In the genomic region with DNA sequence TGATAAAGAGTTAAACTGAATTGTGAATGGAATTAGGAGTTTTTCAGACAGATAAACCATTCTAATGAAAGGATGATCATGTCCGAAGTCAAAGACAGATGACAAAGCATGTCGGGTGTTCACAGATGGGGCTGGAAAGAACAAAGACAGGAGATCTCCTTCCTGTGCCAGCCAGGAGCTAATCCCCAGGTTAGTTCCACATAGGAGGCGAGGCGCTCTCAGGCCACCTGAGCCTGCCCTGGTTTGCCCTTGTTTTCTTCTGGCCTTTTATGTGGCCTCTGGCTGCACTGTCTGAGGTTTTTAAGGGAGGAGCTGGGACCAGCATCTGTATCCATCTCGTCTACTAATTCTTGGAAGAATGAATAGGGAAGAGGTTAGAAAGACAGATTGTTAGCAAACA, we compare ENCODE assay signal across 10 mouse cellular contexts.
DNase-seq lines count a peak whose midpoint lies in the region; ATAC-seq and TF ChIP-seq lines count a peak whose summit lies in the region.
"Had no signal": no experiment of that assay in that cellular context is flagged by ENCODE, and none has a peak within 500 bp of the region (broad histone marks: within the 10 kb centered on the region; RNA-seq: fewer than 3 reads in every experiment).

No protein-coding gene starts in this region.

- no peaks in the 10 kb centered on the region for H3K36me3 ChIP-seq in hindbrain, embryonic 14.5 days (replicated peaks; ENCODE audit: control insufficient read depth, insufficient read depth)
- H3K36me3 ChIP-seq in hindbrain, embryonic 11.5 days (ENCODE audit: control insufficient read depth, insufficient read depth, low read length), result no peaks in the 10 kb centered on the region
- H3K36me3 ChIP-seq in hindbrain, postnatal 0 days (ENCODE audit: insufficient read depth, low read length), result no peaks in the 10 kb centered on the region
- H3K36me3 ChIP-seq: embryonic facial prominence, embryonic 12.5 days had no signal

- no peak overlapping the region for H3K9ac ChIP-seq in hindbrain, embryonic 14.5 days
- no peak overlapping the region for H3K9ac ChIP-seq in hindbrain, embryonic 11.5 days (ENCODE audit: low read depth, low read length)
- H3K9ac ChIP-seq in hindbrain, postnatal 0 days (replicated peaks; ENCODE audit: low read length), result 0 out of 2 replicates have a peak overlapping the region, but pooled peaks have one; percentile 21
- H3K9ac ChIP-seq: embryonic facial prominence, embryonic 12.5 days had no signal

- H3K27ac ChIP-seq in hindbrain, embryonic 14.5 days, result peak overlapping the region; percentile 14; the same call in 1 of the 2 replicates
- H3K27ac ChIP-seq in hindbrain, embryonic 11.5 days (ENCODE audit: low read depth, low read length), result no peak overlapping the region
- peak overlapping the region; percentile 54; the same call in 1 of the 2 replicates for H3K27ac ChIP-seq in brown adipose tissue, adult 24 weeks (replicated peaks; ENCODE audit: low read depth, low read length)
- H3K27ac ChIP-seq in cerebellum, adult 2 months (ENCODE audit: insufficient read depth, low read length), result peak overlapping the region; percentile 97
- H3K27ac ChIP-seq in hindbrain, postnatal 0 days, result peak overlapping the region; percentile 71
- H3K27ac ChIP-seq: embryonic facial prominence, embryonic 12.5 days; kidney, postnatal 0 days had no signal

- no peaks in the 10 kb centered on the region for H3K9me3 ChIP-seq in hindbrain, embryonic 14.5 days (ENCODE audit: control insufficient read depth, low read length)
- H3K9me3 ChIP-seq in hindbrain, embryonic 11.5 days (ENCODE audit: control insufficient read depth, low read length), result no peaks in the 10 kb centered on the region
- H3K9me3 ChIP-seq in hindbrain, postnatal 0 days (ENCODE audit: low read length), result no peaks in the 10 kb centered on the region
- H3K9me3 ChIP-seq: embryonic facial prominence, embryonic 12.5 days had no signal

- DNase-seq in hindbrain, embryonic 14.5 days (ENCODE audit: low spot score), result no peak
- no peak for DNase-seq in hindbrain, embryonic 11.5 days (ENCODE audit: low spot score)
- DNase-seq in cerebellum, adult 2 months, result peak; percentile 69
- DNase-seq in hindbrain, postnatal 0 days (ENCODE audit: low spot score), result peak; percentile 10
- DNase-seq in c-Kit-positive CD71-positive TER-119-positive erythroid progenitor cells, embryonic 14.5 days (ENCODE audit: low spot score), result no peak
- DNase-seq in embryo, embryonic 11 days, result no peak

- H3K4me1 ChIP-seq in hindbrain, embryonic 14.5 days (replicated peaks; ENCODE audit: control insufficient read depth, insufficient read depth, low read length), result peaks cover 10% of the 10 kb centered on the region; the same call in 1 of the 2 replicates
- no peaks in the 10 kb centered on the region for H3K4me1 ChIP-seq in hindbrain, embryonic 11.5 days (replicated peaks; ENCODE audit: control insufficient read depth, insufficient read depth, low read length)
- H3K4me1 ChIP-seq in brown adipose tissue, adult 24 weeks (ENCODE audit: control insufficient read depth, insufficient read depth, insufficient read length, low read length), result peaks cover 12% of the 10 kb centered on the region
- H3K4me1 ChIP-seq in cerebellum, adult 2 months (ENCODE audit: control insufficient read depth, insufficient read depth, low read length), result peaks cover 30% of the 10 kb centered on the region
- H3K4me1 ChIP-seq in hindbrain, postnatal 0 days (ENCODE audit: insufficient read depth, low read length), result peaks cover 20% of the 10 kb centered on the region

- ATAC-seq in hindbrain, embryonic 14.5 days (ENCODE audit: low FRiP score), result no peak
- ATAC-seq in hindbrain, embryonic 11.5 days (ENCODE audit: low FRiP score), result no peak
- peak; percentile 19; the same call in 1 of the 2 replicates for ATAC-seq in hindbrain, postnatal 0 days

- no peak for TF ChIP-seq CTCF in cerebellum, adult 2 months (IDR thresholded peaks at IDR 0.05; ENCODE audit: borderline replicate concordance, insufficient read depth, low read depth, low read length)
- no peak for TF ChIP-seq CTCF in hindbrain, postnatal 0 days (IDR thresholded peaks at IDR 0.05; ENCODE audit: low read depth)

- WGBS in hindbrain, embryonic 14.5 days, result 48% methylated on average over 5 of the region's 5 CpGs
- WGBS in hindbrain, embryonic 11.5 days, result 69% methylated on average over 5 of the region's 5 CpGs
- WGBS in cerebellum, adult 2 months, result 5% methylated on average over 5 of the region's 5 CpGs
- 41% methylated on average over 5 of the region's 5 CpGs for WGBS in hindbrain, postnatal 0 days

- no peak for TF ChIP-seq POLR2A in cerebellum, adult 2 months (IDR thresholded peaks at IDR 0.05; ENCODE audit: borderline replicate concordance, insufficient read depth, low read length)

- H3K27me3 ChIP-seq in hindbrain, embryonic 14.5 days (ENCODE audit: control insufficient read depth, insufficient read depth, low read length), result no peaks in the 10 kb centered on the region
- no peaks in the 10 kb centered on the region for H3K27me3 ChIP-seq in hindbrain, embryonic 11.5 days (ENCODE audit: control insufficient read depth, insufficient read depth, low read length)
- no peaks in the 10 kb centered on the region for H3K27me3 ChIP-seq in cerebellum, adult 2 months (ENCODE audit: control insufficient read depth, insufficient read depth, low read length)
- no peaks in the 10 kb centered on the region for H3K27me3 ChIP-seq in hindbrain, postnatal 0 days (ENCODE audit: insufficient read depth, low read length)
- H3K27me3 ChIP-seq: embryonic facial prominence, embryonic 12.5 days had no signal

- H3K4me2 ChIP-seq in hindbrain, embryonic 14.5 days (replicated peaks), result no peak overlapping the region
- no peak overlapping the region for H3K4me2 ChIP-seq in hindbrain, embryonic 11.5 days (replicated peaks; ENCODE audit: low read depth, low read length)
- H3K4me2 ChIP-seq in hindbrain, postnatal 0 days (ENCODE audit: low read depth, low read length), result no peak overlapping the region
- H3K4me2 ChIP-seq: embryonic facial prominence, embryonic 12.5 days; liver, embryonic 11.5 days had no signal

- no peak overlapping the region for H3K4me3 ChIP-seq in hindbrain, embryonic 14.5 days (replicated peaks; ENCODE audit: low read length)
- no peak overlapping the region for H3K4me3 ChIP-seq in hindbrain, embryonic 11.5 days (ENCODE audit: low read depth, low read length)
- H3K4me3 ChIP-seq in brown adipose tissue, adult 24 weeks (ENCODE audit: insufficient read depth, low read depth, low read length), result no peak overlapping the region
- no peak overlapping the region for H3K4me3 ChIP-seq in cerebellum, adult 2 months (replicated peaks; ENCODE audit: insufficient read depth, low read depth, low read length)
- no peak overlapping the region for H3K4me3 ChIP-seq in hindbrain, postnatal 0 days (ENCODE audit: low read length)
- H3K4me3 ChIP-seq: embryonic facial prominence, embryonic 12.5 days had no signal

Comparison
In these comparisons a context has a peak if more than half of its experiments do, and no peak if none do; other contexts are left out.
1. DNase-seq: peak in cerebellum, adult 2 months (2 of 2) and hindbrain, postnatal 0 days (single experiment); none in hindbrain, embryonic 14.5 days (single experiment), hindbrain, embryonic 11.5 days (single experiment), c-Kit-positive CD71-positive TER-119-positive erythroid progenitor cells, embryonic 14.5 days (single experiment) and embryo, embryonic 11 days (single experiment).